Mouse (Mus musculus): ENCODE data around the gene Dcaf1.

The Dcaf1 gene

DNA sequence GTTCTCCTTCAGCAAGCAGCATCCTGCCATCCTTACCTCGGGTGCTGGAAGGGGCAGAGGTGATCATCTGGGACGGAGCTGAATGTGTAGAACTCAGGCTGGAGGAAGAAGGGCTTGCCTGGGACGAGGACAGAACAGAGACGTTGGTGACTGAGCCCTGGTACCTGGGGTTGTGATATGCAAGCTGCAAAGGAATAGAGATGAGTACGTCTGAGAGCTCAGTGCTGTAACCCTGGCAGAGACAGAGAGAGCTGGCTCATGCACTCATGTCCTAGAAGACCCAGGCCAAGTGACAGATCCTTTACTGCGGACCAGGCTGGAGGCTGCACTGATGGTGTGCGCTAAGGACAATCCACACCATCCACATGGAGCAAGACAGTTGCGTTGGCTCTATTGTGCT lies 84.9 kb downstream of the Dcaf1 start:
- DNase-seq (ENCODE audit: low spot score), result no peak

DNA sequence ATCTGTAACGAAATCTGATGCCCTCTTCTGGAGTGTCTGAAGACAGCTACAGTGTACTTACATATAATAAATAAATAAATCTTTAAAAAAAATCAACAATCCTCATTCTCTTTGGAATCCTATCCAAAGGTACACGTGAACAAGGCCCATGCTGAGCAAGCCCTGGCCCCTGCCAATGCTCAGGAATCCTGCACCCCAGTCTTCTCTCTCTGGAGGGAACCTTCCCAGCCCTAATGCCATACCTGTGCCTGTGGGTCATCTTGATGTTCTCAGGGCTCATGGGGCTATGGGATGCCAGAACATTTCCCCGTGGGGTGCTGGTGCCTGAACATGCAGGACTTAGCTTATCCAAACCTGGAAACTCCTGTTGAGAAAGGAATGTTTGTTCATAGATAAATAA lies 86.5 kb downstream of the Dcaf1 start:
- DNase-seq (ENCODE audit: low spot score), result no peak

DNA sequence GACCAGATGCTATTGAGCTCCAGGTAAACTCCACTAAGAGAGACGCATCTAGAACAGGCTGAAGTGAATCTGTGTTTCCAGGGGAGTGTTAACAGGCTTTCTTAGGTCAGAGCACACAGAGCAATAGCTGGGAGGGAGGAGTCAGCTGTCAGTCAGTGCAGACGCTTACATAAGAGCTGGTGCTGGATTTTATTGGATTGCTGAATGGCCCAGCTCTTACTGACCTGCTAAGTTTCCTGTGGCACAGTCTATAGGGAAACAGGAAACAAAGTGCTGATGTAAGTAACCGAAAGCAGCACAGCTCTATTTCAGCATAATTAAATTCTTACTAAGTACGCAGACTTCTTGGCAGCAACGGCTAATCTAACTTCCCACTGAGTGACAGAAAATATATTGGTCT lies 87.0 kb downstream of the Dcaf1 start:
- no peak for DNase-seq (ENCODE audit: low spot score)

DNA sequence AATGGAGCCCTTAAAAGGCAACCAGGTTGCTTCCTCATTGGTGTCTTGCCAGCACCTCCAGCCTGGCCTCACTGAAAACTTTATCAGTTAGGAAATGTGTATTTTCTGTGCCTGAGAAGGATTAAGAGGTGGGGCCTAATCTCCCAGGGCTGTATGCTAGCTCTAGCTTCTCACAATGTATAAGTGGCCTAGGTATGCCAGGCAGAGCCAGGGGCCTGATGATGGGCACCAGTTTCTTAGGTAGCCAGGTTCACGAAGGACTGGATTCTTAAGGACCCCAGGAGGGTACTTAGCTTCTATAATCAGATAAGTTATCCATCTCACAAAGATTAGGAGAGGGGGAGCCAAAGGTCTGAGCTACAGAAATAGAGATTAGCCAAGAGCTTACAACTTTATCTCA lies 90.0 kb downstream of the Dcaf1 start:
- no peak for DNase-seq (ENCODE audit: low spot score)

DNA sequence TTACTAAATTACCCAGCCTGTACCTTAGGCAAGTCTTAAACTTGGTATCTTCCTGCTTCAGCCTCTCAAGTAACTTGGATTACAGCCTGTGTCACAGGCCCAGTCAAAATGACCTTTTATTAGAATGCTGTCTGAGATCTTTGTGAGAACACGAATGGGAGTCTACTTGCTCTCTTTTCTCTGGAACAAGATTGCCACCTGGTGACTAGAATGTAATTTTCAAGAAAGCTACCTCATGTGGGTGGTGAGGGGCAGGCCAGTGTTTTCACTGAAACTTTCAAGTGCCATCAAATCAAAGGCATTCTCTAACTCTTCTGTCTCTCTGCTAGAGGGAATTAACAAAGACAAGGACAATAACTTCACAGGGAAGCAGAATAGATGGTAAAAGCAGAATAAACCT lies 92.1 kb downstream of the Dcaf1 start:
- no peak for DNase-seq (ENCODE audit: low spot score)

DNA sequence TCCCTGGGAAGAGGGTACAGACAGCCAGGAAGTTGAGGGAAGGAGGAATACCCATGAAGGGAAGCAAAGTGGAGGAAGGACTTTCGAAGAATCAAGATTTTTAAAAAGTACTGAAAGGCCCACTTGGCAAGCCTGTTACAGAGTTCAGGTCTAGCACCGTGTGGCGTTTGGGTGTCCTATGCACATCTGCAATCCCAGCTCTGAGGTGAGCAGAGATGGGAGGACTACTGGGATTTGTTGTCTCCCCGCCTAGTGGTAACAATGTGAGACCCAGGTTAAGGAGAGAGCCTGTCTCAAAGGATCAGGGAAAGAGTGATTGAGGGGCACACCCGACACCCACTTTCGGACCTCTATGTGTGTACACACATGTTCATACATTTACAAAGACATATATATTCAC lies 93.2 kb downstream of the Dcaf1 start:
- no peak for DNase-seq (ENCODE audit: low spot score)
